Mouse (Mus musculus) midbrain, embryonic 15.5 days (tissue): ENCODE data around the gene 4931422A03Rik. TPM values are rescaled to one million over a fixed set of nuclear protein-coding genes. Genes with fewer than 3 reads are reported as not detected.

Source experiments
- ATAC-seq: fragments of 200-750 bp; cut with Nextera tagmentation; replicated peaks from 2 replicates; pipeline ENCODE4 v1.8.0; 2017; ENCODE audit warnings: moderate TSS enrichment
- H3K27ac ChIP-seq: fragments of 300-500 bp; sonication (generic); 2 replicates; pipeline ENCODE4 v1.5.1; 2015; ENCODE audit warnings: mild to moderate bottlenecking, inconsistent platforms
- H3K27me3 ChIP-seq: fragments of 300-500 bp; sonication (generic); replicated peaks from 2 replicates; pipeline ENCODE4 v1.6.1; 2015; ENCODE audit warnings: inconsistent platforms
- H3K36me3 ChIP-seq: fragments of 300-500 bp; sonication (generic); replicated peaks from 2 replicates; pipeline ENCODE4 v1.6.1; 2015; ENCODE audit warnings: inconsistent platforms
- H3K4me1 ChIP-seq: fragments of 300-500 bp; sonication (generic); 2 replicates; pipeline ENCODE4 v1.6.1; 2015; ENCODE audit warnings: inconsistent platforms
- H3K4me2 ChIP-seq: fragments of 300-500 bp; sonication (generic); 2 replicates; pipeline ENCODE4 v1.6.1; 2015; ENCODE audit warnings: inconsistent platforms, mild to moderate bottlenecking, moderate library complexity
- H3K4me3 ChIP-seq: fragments of 300-500 bp; sonication (generic); 2 replicates; pipeline ENCODE4 v1.5.1; 2015; ENCODE audit warnings: mild to moderate bottlenecking, inconsistent platforms
- H3K9ac ChIP-seq: fragments of 300-500 bp; sonication (generic); 2 replicates; pipeline ENCODE4 v1.6.1; 2015; ENCODE audit warnings: mild to moderate bottlenecking, inconsistent platforms
- H3K9me3 ChIP-seq: fragments of 300-500 bp; sonication (generic); 2 replicates; pipeline ENCODE4 v1.6.1; 2016; ENCODE audit warnings: inconsistent platforms
- WGBS: fragments of 180-500 bp; shearing (Covaris S2); methylation state at CpG from one replicate; pipeline ENCODE4 v1.1.7; 2015; ENCODE audit warnings: mixed read lengths; 5-methylcytosine and 5-hydroxymethylcytosine counted together
- polyA plus RNA-seq: library from polyadenylated mRNA; unstranded; fragments of >200 nt; fragmentation: Nextera tagmentation; extraction: Ambion mirVana; gene quantifications from 2 replicates; pipeline ENCODE4 v1.2.1, GENCODE M21; 2015

The 4931422A03Rik gene
- polyA plus RNA-seq, 1 experiment from 2014 or later = 3.8 TPM

DNA sequence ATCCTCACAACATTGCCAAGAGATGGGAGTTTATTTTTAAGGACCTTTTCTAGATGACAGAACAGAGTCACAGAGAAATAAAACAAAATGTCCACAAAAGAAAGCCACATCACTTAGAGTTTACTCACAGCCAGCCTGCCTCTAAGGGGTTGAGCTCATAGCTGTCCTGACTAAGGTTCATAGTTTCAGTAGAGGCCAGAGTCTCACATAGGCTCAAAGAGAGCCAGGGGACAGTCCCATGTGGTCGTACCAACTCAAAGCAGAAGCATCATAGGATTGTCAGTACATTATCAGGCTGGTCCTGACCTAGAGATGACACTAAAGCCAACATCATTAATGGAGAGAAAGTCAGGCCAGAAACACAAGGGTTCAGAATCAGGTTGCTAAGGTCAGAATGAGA is 89.6 kb downstream of the 4931422A03Rik start:
- 76% methylated on average over 1 of the region's 1 CpGs for WGBS
- H3K36me3 ChIP-seq = no peaks in the 10 kb centered on the region
- no peak overlapping the region for H3K9ac ChIP-seq
- H3K4me3 ChIP-seq = no peak overlapping the region
- no peak overlapping the region for H3K4me2 ChIP-seq
- H3K27me3 ChIP-seq = no peaks in the 10 kb centered on the region
- H3K9me3 ChIP-seq = no peaks in the 10 kb centered on the region
- no peak overlapping the region for H3K27ac ChIP-seq
- no peak for ATAC-seq
- H3K4me1 ChIP-seq = no peaks in the 10 kb centered on the region

DNA sequence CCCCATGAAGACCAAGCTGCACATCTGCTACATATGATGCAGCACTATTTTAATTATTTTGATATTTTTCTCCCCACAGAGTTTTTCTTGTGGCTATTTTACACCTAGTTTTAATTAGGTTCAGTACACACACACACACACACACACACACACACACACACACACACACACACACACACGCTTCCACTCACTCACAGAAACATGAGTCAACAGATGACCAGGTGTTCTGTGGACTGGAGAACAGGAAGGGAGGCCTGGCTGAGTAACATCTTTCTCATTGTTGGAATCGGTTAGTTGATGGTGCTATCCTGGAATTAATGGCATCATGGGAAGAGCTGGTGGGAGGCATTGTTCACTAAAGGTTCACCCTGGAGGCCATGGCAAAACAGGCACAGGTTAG is 90.5 kb downstream of the 4931422A03Rik start:
- 81% methylated on average over 2 of the region's 2 CpGs for WGBS
- no peaks in the 10 kb centered on the region for H3K9me3 ChIP-seq
- no peak overlapping the region for H3K9ac ChIP-seq
- no peak overlapping the region for H3K4me2 ChIP-seq
- H3K4me3 ChIP-seq = no peak overlapping the region
- H3K4me1 ChIP-seq = no peaks in the 10 kb centered on the region
- no peaks in the 10 kb centered on the region for H3K27me3 ChIP-seq
- no peak for ATAC-seq
- no peaks in the 10 kb centered on the region for H3K36me3 ChIP-seq
- no peak overlapping the region for H3K27ac ChIP-seq

DNA sequence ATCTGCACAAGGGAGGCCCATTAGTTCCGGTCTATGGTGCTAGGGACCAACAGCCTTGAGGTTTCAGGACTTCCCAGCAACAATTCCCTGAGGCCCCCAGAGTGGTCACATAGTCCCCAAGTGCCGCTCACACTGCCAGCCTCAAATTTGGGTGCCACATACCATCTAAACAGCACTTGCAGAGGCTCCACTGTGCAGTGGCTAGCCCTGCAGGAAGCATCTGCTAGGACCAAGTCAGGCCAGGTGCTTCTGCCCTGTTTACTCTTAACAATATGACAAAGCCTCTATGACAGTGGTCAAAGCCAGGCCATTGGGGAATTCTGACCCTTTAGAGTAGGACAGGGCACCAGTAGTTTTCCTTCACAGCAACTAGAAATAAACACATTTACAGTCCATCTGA is 91.5 kb downstream of the 4931422A03Rik start:
- WGBS = 86% methylated on average over 2 of the region's 2 CpGs
- no peak overlapping the region for H3K9ac ChIP-seq
- H3K36me3 ChIP-seq = no peaks in the 10 kb centered on the region
- H3K27ac ChIP-seq = no peak overlapping the region
- no peaks in the 10 kb centered on the region for H3K9me3 ChIP-seq
- ATAC-seq = no peak
- H3K4me2 ChIP-seq = no peak overlapping the region
- H3K27me3 ChIP-seq = no peaks in the 10 kb centered on the region
- H3K4me1 ChIP-seq = no peaks in the 10 kb centered on the region
- H3K4me3 ChIP-seq = no peak overlapping the region

DNA sequence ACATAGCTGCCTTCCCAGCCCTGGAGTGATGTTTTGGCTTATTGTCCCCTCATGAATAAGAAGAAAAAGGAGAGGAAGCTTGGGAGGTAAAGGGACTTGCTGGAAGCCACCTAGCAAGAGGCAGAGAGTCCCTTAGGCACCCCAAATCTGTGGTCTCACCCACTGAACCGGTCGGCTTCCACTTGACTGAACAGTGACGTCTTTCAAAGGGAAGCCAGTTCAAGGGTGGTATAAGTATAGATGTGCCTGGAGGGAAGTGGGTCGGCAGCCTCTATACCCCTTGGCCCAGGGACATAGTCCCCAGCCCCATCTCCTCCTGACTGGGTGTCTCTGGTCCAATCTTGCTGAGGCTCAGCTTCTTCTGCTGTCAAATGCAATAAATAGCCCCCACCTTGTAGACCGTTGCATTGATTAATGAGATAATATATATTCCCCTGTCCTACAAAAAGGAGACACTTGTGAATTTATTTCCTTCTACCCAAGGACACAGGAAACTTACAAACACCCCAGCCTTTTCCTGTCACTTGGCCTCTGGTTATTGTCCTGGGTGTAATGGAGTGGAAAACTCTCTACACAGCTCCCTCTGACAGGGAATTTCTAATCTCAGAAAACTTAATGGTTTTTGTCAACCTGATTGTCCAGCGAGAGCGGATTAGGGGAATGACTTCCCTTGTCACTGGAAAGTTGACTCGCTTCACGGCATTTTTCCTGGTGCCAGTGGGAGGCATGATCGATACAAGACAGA is 92.3 kb downstream of the 4931422A03Rik start:
- Histone ChIP-seq H3K9me3 (no peaks in the 10 kb centered on the region), H3K27me3 (no peaks in the 10 kb centered on the region), H3K9ac (no peak overlapping the region), H3K4me1 (no peaks in the 10 kb centered on the region), H3K27ac (no peak overlapping the region), H3K4me2 (no peak overlapping the region), H3K4me3 (no peak overlapping the region), H3K36me3 (no peaks in the 10 kb centered on the region)
- WGBS = 54% methylated on average over 10 of the region's 10 CpGs
- no peak for ATAC-seq

DNA sequence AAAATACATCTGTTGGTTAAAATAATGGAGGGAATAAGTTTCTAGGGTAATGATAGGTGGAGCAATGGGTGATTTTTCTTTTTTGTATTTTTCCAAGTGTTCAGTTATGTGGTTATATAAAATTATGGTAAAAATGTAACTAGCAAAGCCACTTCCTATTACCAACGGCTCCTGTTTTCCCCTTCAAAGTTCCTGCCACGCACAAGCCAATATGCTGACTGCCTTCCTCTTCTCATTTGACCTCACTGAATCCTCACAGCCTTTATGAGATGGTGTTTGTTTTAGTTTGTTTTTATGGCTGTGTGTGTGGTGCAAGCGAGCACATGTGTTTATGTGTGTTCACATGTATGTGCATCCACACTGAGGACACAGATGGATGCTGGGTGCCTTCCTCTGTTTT is 93.5 kb downstream of the 4931422A03Rik start:
- no peak overlapping the region for H3K9ac ChIP-seq
- H3K4me1 ChIP-seq = peaks cover 5% of the 10 kb centered on the region; the same call in 1 of the 2 replicates
- H3K4me2 ChIP-seq = no peak overlapping the region
- H3K4me3 ChIP-seq = no peak overlapping the region
- H3K36me3 ChIP-seq = no peaks in the 10 kb centered on the region
- no peaks in the 10 kb centered on the region for H3K9me3 ChIP-seq
- no peak for ATAC-seq
- 87% methylated on average over 3 of the region's 3 CpGs for WGBS
- H3K27ac ChIP-seq = no peak overlapping the region
- no peaks in the 10 kb centered on the region for H3K27me3 ChIP-seq

DNA sequence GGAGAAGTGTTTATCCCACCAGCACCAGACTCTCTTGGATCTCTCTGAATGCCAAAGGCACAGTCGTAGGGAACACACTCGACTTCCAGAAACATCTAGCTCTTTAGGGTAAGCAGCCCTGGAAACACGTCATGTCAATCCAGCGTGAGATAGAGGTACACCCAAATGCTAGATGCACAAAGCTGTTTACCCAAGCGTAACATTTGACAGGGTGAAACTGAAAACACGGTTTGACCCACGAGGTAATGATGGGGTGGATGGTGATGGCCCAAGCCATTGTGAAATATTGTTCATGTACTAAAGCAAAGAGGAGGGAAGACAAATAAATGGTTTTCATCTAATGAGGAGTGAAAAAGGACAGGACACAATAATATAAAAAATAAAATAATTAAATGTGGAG is 93.9 kb downstream of the 4931422A03Rik start:
- Histone ChIP-seq H3K4me2 (no peak overlapping the region), H3K27ac (no peak overlapping the region), H3K27me3 (no peaks in the 10 kb centered on the region), H3K4me3 (no peak overlapping the region), H3K4me1 (peaks cover 5% of the 10 kb centered on the region; the same call in 1 of the 2 replicates), H3K9me3 (no peaks in the 10 kb centered on the region), H3K36me3 (no peaks in the 10 kb centered on the region), H3K9ac (no peak overlapping the region)
- ATAC-seq = no peak
- 38% methylated on average over 7 of the region's 7 CpGs for WGBS

DNA sequence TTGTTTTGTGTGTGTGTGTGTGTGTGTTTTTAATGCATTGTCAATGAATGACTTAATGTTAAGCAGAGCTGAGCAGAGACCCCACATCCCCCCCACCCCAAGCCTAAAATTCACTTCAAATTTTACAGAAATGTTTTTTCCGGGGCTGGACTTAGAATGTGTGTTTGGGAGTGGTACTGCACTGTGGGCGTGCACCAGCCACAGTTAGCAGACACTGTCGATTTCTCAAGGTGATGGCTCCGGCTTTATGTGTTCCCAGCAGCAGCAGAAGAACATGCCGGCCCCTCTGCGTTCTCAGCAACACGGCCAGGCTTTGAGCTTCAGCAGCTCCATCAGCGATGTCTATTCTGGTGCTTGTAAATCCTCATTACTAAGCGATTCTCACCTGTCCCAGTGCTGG is 95.7 kb downstream of the 4931422A03Rik start:
- no peak overlapping the region for H3K4me2 ChIP-seq
- no peak overlapping the region for H3K4me3 ChIP-seq
- no peak overlapping the region for H3K27ac ChIP-seq
- ATAC-seq = no peak
- H3K36me3 ChIP-seq = no peaks in the 10 kb centered on the region
- no peaks in the 10 kb centered on the region for H3K27me3 ChIP-seq
- no peaks in the 10 kb centered on the region for H3K9me3 ChIP-seq
- 75% methylated on average over 9 of the region's 9 CpGs for WGBS
- H3K9ac ChIP-seq = no peak overlapping the region
- H3K4me1 ChIP-seq = peaks cover 5% of the 10 kb centered on the region; the same call in 1 of the 2 replicates

DNA sequence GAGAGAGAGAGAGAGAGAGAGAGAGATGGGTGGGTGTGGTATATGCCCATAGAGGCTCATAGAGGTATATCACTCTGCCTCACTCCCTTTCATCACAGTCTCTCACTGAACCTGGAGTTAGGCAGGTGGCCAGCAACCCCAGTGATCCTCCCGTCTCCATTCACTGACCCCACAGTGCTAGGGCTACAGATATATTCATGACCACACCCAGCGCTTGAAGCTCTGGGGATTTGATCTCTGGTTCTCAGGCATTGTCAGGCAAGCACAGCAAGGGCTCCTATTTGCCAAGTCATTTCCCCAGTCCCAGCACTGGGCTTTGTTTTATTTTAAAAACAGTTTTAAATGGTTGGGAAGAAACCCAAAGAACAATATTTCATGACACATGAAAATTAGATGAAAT is 96.1 kb downstream of the 4931422A03Rik start:
- H3K9ac ChIP-seq = no peak overlapping the region
- no peak overlapping the region for H3K27ac ChIP-seq
- H3K36me3 ChIP-seq = no peaks in the 10 kb centered on the region
- no peak overlapping the region for H3K4me2 ChIP-seq
- H3K4me3 ChIP-seq = no peak overlapping the region
- ATAC-seq = no peak
- no peaks in the 10 kb centered on the region for H3K9me3 ChIP-seq
- H3K4me1 ChIP-seq = peaks cover 5% of the 10 kb centered on the region; the same call in 1 of the 2 replicates
- WGBS = 52% methylated on average over 2 of the region's 2 CpGs
- H3K27me3 ChIP-seq = no peaks in the 10 kb centered on the region

DNA sequence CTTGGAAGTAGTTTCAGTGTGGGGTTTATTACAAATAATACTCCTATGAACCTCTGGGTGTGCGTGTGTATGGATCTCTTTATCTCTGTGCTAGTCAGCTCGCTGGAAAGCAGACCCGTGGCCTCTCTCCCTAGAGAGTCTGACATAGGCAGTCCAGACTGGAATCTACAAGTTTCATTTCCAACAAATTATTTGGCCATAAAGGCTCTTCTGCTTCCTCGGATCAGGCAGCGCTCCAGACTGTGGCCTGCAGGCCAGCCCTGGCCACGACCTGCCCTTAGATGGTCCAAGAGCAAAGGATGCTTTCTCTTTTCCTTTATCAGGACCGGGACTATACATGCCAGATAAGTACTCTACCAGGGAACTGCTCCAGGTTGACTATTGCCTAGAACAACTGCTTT is 96.7 kb downstream of the 4931422A03Rik start:
- Histone ChIP-seq H3K27me3 (no peaks in the 10 kb centered on the region), H3K27ac (no peak overlapping the region), H3K4me1 (peaks cover 5% of the 10 kb centered on the region; the same call in 1 of the 2 replicates), H3K4me3 (no peak overlapping the region), H3K4me2 (no peak overlapping the region), H3K9ac (no peak overlapping the region), H3K9me3 (no peaks in the 10 kb centered on the region), H3K36me3 (no peaks in the 10 kb centered on the region)
- ATAC-seq = no peak
- 76% methylated on average over 7 of the region's 7 CpGs for WGBS

DNA sequence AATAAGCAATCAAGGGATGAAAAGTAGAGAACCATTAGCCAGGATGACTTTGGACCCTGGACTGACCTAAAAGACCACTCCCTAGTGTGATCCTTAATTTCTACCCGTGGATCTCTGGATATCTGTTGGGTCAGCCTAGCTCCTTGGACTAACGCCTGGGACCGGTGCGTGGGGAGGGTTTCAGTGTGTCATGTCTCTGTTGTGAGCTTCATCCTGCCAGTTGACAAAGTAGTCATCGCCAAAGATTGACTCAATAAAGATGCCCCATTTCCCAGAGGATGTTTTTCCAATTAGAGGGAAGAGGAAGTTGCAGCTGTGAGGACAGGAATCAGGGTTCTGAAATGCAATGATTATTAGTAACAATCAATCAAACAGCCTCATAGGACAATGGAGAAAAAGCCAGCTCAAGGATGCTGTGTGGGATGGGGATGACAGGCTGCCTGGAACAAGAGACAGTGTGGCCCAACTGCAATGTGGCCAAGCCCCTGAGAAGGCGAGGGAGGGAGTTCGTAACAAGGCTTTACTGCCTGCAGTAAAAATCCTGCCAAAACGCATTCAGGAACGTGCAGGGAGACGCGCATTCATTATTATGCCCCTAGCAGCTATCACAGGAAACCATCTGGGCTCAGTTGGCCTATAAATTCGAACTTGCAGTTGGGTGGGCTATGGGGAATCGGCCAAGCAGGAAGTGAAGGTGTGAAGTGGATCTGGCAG is 97.7 kb downstream of the 4931422A03Rik start:
- H3K9me3 ChIP-seq = no peaks in the 10 kb centered on the region
- no peak overlapping the region for H3K4me3 ChIP-seq
- H3K27me3 ChIP-seq = no peaks in the 10 kb centered on the region
- ATAC-seq = no peak
- no peaks in the 10 kb centered on the region for H3K36me3 ChIP-seq
- 46% methylated on average over 13 of the region's 13 CpGs for WGBS
- H3K4me2 ChIP-seq = no peak overlapping the region
- H3K4me1 ChIP-seq = peaks cover 5% of the 10 kb centered on the region; the same call in 1 of the 2 replicates
- no peak overlapping the region for H3K9ac ChIP-seq
- no peak overlapping the region for H3K27ac ChIP-seq

DNA sequence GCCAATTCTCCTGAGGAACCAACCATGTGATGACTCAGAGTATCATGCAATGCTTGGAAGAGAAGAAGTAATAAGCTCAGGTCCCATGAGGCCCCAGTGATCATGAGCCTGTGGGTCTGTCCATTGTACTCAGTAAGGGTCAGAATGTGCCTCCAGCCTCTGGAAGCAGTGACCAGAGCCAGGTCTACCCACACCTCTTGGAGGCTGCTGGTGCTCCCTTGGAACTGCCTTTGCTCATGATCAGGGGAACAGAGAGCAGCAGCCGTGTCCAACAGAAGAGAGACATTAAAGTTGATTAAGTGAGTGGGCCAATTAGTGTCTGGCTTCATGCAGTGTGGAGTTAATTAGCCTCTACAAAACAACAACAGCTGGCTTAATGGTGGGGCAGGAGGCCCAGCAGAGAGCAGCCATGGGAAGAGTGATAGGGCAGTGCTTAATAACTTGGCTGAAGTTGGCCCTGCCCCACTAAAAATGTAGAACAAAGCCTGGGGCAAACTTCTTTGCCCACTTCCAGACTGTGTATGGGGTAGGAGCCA is 100.5 kb downstream of the 4931422A03Rik start:
- no peak for ATAC-seq
- Histone ChIP-seq H3K27ac (no peak overlapping the region), H3K4me3 (no peak overlapping the region), H3K27me3 (no peaks in the 10 kb centered on the region), H3K9me3 (no peaks in the 10 kb centered on the region), H3K9ac (no peak overlapping the region), H3K4me2 (no peak overlapping the region), H3K36me3 (no peaks in the 10 kb centered on the region), H3K4me1 (peaks cover 5% of the 10 kb centered on the region; the same call in 1 of the 2 replicates)
- WGBS = 23% methylated on average over 1 of the region's 1 CpGs

DNA sequence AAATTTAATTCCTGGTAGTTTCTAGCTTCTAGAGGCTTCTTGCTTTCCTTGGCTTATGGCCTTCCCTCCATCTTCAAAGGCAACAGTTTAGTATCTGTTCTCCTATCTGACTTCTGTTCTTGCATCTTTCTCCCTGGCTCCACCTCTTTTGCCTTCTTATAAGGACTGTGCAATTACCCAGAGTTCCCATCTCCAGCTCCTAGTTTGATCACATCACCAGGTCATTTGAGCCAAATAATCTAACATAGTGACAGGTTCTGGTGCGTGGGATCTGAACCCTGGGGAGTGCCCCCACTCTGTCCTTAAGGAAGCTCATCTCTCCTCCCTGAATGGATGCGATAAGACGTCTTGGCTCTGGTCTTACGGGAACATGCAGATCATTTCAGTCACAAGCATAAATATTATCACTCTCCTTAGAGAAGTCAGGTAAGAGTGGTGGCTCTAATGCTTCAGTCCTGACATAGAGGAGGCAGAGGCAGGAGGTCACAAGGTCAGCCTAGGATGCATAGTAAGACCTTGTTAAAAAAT is 101.5 kb downstream of the 4931422A03Rik start:
- no peak for ATAC-seq
- H3K9me3 ChIP-seq = no peaks in the 10 kb centered on the region
- H3K36me3 ChIP-seq = no peaks in the 10 kb centered on the region
- H3K4me3 ChIP-seq = no peak overlapping the region
- no peak overlapping the region for H3K27ac ChIP-seq
- no peaks in the 10 kb centered on the region for H3K27me3 ChIP-seq
- 91% methylated on average over 4 of the region's 4 CpGs for WGBS
- peaks cover 5% of the 10 kb centered on the region; the same call in 1 of the 2 replicates for H3K4me1 ChIP-seq
- no peak overlapping the region for H3K4me2 ChIP-seq
- H3K9ac ChIP-seq = no peak overlapping the region
